Mouse (Mus musculus): ENCODE data around the gene Gabrb1.
"Not testable (repeated sequence)": the region's sequence is repeated elsewhere in the genome, so short reads cannot be mapped to it uniquely, and the experiment has no call there.

Gabrb1 gene

GRCm38 (mm10) chr5:72003811-72004435 lies 346.0 kb downstream of the Gabrb1 start:
- in situ Hi-C loops (cut with MboI, MseI): no loop called here

GRCm38 (mm10) chr5:72036954-72037353 lies 379.0 kb downstream of the Gabrb1 start:
- in situ Hi-C loops (cut with MboI, MseI): no loop called here

GRCm38 (mm10) chr5:72043226-72044151 lies 385.6 kb downstream of the Gabrb1 start:
- in situ Hi-C loops (cut with MboI, MseI): no loop called here

GRCm38 (mm10) chr5:72046261-72046660 lies 388.3 kb downstream of the Gabrb1 start:
- in situ Hi-C loops (cut with MboI, MseI): no loop called here

GRCm38 (mm10) chr5:72064079-72064478 lies 406.2 kb downstream of the Gabrb1 start:
- in situ Hi-C loops (cut with MboI, MseI): no loop called here

- in situ Hi-C loops (cut with MboI, MseI): no loop called here
Measured at GRCm38 (mm10) chr5:72068826-72069225, 410.9 kb downstream of the Gabrb1 start.

GRCm38 (mm10) chr5:72069398-72069797 lies 411.5 kb downstream of the Gabrb1 start:
- in situ Hi-C loops (cut with MboI, MseI): not testable (repeated sequence)

GRCm38 (mm10) chr5:72076781-72077180 lies 418.9 kb downstream of the Gabrb1 start:
- in situ Hi-C loops (cut with MboI, MseI): loop anchor here (25.0 kb wide), 1 partner anchor 564 kb away; no protein-coding TSS in a partner anchor

- in situ Hi-C loops (cut with MboI, MseI): loop anchor here (25.0 kb wide), 1 partner anchor 574 kb away; no protein-coding TSS in a partner anchor
Measured at GRCm38 (mm10) chr5:72086518-72086917, 428.6 kb downstream of the Gabrb1 start.

GRCm38 (mm10) chr5:72094582-72094981 lies 436.7 kb downstream of the Gabrb1 start:
- in situ Hi-C loops (cut with MboI, MseI): loop anchor here (25.0 kb wide), 1 partner anchor 582 kb away; no protein-coding TSS in a partner anchor

- in situ Hi-C loops (cut with MboI, MseI): loop anchor here (25.0 kb wide), 1 partner anchor 583 kb away; no protein-coding TSS in a partner anchor
Measured at GRCm38 (mm10) chr5:72095015-72095414, 437.1 kb downstream of the Gabrb1 start.

- in situ Hi-C loops (cut with MboI, MseI): loop anchor here (5.0 kb wide), 1 partner anchor 52 kb away; no protein-coding TSS in a partner anchor
Measured at GRCm38 (mm10) chr5:72104274-72104921, 446.5 kb downstream of the Gabrb1 start.

GRCm38 (mm10) chr5:72122414-72123037 lies 464.6 kb downstream of the Gabrb1 start:
- in situ Hi-C loops (cut with MboI, MseI): no loop called here

GRCm38 (mm10) chr5:72126681-72127080 lies 468.8 kb downstream of the Gabrb1 start:
- in situ Hi-C loops (cut with MboI, MseI): no loop called here

GRCm38 (mm10) chr5:72133906-72134305 lies 476.0 kb downstream of the Gabrb1 start:
- in situ Hi-C loops (cut with MboI, MseI): no loop called here

GRCm38 (mm10) chr5:72138256-72138655 lies 480.3 kb downstream of the Gabrb1 start:
- in situ Hi-C loops (cut with MboI, MseI): no loop called here

GRCm38 (mm10) chr5:72139619-72140018 lies 481.7 kb downstream of the Gabrb1 start:
- in situ Hi-C loops (cut with MboI, MseI): no loop called here

- in situ Hi-C loops (cut with MboI, MseI): no loop called here
Measured at GRCm38 (mm10) chr5:72148679-72149078, 490.8 kb downstream of the Gabrb1 start.

- in situ Hi-C loops (cut with MboI, MseI): no loop called here
Measured at GRCm38 (mm10) chr5:72150870-72151269, 493.0 kb downstream of the Gabrb1 start.

- in situ Hi-C loops (cut with MboI, MseI): not testable (repeated sequence)
Measured at GRCm38 (mm10) chr5:72155686-72156085, 497.8 kb downstream of the Gabrb1 start.

GRCm38 (mm10) chr5:72156598-72156997 lies 498.7 kb downstream of the Gabrb1 start:
- in situ Hi-C loops (cut with MboI, MseI): no loop called here

All from T-helper 2 cell (primary cell).